Mouse (Mus musculus): Measurements from ENCODE around the gene Sec22b. TPM values are rescaled to one million over a fixed set of nuclear protein-coding genes. Genes with fewer than 3 reads are reported as not detected.

The Sec22b gene
- total RNA-seq, 1 experiment from 2014 or later = 56.4 TPM

DNA sequence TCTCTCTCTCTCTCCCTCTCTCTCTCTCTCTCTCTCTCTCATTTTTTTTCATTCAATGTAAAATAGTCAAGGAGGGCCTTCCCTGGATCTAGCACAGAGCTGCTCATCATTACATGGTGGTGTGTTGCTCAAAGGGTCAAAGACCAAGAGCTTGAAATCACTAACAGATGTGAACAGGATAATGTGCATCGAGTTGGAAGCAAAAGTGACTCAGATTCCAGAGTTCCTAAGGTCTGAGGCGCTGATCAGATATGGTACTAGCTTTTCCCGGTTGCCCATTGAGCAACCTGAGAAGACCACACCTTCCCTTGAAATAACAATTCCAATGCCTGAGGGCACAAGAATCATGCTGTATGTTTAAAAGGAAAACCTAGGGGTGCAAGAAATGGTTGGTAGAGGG is 2.6 kb upstream of the Sec22b start:
- no peak for ATAC-seq (replicated peaks; ENCODE audit: low read depth, poor library complexity, severe bottlenecking)

DNA sequence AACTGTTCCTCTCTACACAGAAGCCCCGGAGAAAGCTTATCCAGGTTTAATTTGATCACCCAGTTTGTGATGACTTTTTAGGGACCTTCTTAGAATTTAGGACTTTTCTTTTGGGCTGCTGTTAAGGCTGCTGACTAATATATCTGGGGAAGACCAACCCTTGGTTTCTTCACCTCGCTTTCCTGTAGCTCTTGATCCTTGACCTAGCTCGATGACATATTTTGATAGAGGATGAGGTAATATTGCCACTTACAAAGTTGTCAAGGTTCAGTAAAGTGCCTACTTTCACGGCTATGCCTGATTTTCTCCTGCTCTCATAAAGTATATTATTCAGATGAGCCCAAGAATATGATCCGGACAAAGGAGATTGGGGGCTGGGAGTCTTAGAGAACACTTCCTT is 596 bp downstream of the Sec22b start:
- no peak for ATAC-seq (replicated peaks; ENCODE audit: low read depth, poor library complexity, severe bottlenecking)

DNA sequence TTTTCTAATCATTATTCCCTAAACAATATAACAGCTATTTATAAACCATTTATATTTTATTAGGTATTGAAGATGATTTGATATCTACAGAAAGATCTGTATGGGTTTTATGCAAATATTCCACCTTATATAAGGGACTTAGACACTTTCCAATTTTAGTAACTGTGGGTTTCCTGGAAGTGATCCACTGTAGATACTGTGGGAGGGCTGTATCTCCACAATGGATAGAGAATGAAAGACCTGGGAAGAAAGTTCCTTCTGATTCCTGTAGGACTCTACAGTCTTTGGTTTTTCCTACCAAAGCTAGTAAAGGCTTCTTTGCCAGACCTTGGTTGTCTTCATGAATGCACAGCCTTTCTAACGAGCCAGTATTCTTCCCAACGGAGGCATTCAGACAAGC is 8.7 kb downstream of the Sec22b start:
- no peak for ATAC-seq (replicated peaks; ENCODE audit: low read depth, poor library complexity, severe bottlenecking)

DNA sequence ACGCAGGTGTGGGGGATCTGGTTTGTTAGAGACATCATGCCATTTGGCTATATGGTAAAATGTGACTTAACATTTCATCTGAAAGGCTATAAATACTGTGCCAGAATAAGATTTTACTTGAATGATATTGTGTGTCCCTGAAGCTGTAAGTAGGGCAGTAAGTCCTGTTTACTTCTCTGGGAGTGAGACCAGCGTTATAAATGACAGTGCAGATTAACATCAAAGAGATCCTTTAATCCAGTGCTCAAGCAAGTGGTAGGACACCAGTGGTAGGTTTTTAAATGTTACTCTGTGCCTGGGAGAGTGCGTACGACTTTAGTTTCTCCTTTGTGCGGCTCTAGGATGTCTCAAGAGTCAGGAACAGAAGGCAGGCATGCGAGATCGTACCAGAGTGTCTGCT is 10.1 kb downstream of the Sec22b start:
- no peak for ATAC-seq (replicated peaks; ENCODE audit: low read depth, poor library complexity, severe bottlenecking)

DNA sequence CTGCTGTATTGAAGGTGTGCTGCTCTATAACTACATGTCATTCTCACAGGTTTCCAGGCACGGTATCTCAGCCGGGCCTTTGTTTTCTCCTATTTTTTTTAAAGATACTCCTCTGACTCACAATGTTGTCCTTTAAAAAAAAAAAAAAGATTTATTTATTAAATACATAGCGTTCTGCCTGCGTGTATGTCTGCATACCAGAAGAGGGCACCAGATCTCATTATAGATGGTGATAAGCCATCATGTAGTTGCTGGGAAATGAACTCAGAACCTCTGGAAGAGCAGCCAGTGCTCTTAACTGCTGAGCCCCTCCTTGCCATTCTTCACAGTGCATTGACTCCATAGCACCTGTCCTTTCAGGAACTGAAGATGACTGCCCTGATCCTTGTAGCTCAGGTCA is 14.1 kb downstream of the Sec22b start:
- peak; percentile 50; the same call in 1 of the 2 replicates for ATAC-seq (replicated peaks; ENCODE audit: low read depth, poor library complexity, severe bottlenecking)

DNA sequence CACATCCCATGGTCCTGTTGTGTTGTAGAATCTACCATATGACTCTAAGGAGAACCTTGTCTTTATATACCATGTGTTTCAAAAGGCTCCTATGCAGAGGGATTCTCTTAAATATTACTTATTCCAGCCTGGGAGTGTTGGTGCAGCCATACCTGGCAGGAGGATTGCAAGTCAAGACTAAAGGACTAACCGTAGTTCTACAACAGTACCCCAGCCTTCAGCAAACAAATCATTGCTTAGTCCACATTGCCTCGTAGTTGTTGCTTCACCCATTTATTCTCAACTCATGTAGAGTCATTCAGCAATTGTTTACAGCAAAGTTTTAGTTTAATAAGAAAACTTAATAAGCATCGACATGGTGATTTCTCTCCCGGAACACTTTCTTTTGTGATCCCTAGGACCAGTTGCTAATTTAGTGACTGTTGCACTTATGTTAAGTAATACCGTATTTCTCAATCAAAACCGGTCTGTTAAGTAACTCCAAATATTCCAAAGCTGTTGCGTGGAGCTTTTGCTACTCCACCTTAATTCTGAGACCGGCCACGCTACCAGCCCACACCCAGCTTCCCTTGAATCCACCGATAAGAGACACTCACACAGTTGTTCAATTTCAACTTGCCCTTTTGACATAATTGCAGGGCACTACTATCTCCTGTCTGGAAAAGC is 18.0 kb downstream of the Sec22b start:
- no peak for ATAC-seq (replicated peaks; ENCODE audit: low read depth, poor library complexity, severe bottlenecking)

DNA sequence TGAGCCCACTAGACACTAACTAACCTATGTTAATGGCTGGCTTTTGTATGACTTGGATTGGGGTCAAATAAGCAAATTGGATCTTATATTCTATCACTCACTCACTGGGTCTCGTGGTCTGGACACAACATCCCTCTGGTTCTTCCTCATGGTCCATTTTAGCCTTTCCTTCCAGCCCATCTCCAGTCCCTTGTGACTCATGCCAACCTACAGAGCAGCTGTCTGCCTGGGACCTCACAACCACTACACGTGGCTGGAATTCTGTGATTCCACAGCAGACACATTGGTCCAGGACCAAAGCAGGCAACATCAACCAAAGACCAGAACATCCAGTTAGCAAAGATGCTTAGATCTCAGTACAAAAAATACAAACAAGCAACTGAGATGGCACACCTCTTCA is 24.3 kb downstream of the Sec22b start:
- ATAC-seq (replicated peaks; ENCODE audit: low read depth, poor library complexity, severe bottlenecking) = no peak

DNA sequence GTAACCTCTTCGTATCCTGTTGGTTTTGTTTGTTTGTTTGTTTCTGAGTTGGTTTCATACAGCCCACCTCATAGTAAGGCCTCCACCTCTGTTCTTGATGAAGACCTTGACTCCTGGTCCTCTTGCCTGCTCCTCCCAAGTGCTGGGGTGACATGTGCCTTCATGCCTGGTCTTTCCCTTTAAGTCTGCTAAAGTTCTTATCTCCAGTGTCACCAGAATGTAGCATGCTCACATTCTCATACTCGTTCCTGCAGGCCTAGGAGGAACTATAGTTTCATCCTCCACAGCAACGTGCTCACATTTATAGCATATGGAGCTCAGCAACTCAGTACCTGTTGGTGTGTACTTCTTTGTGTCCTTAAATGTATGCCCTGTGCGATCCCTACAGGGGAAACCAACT is 26.3 kb downstream of the Sec22b start:
- ATAC-seq (replicated peaks; ENCODE audit: low read depth, poor library complexity, severe bottlenecking) = no peak

DNA sequence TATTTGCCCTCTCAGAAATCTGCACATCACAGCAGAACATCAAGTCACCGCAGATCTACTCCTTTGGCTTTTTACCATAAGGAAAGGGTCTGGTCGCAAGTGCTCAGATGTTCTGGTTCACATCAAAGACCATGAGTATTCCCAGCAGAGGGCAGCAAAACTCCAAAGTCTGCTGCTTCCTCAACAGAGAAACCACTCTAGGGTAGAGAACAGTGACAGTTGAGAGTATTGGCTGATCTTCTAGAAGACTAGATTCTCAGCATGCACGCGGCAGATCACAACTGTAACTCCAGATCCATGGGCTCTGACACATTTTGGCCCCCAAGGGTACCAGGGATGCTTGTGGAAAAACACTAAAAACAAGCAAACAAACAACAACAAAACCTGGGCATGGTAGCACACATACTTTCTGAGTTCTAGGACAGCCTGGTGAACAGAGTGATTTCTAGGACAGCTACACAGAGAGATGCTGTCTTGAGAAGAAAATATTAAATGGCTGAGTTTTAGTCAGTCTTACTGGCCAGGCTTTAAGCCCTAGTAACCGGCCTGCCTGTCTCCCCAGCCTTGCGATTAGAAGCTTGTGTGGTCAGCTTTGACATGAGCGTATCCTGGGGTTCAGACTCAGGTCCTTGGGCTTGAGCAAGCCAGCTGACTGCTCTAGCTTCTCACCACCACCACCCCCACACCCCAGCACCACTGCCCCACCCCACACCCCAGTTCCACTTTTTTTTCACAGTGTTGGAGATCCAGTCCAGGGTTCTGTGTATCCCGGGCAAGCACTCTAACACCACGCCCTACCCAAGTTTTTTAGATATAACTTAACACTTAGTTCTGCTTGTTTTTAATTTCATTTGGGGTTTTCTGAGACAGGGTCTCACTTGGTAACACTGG is 28.2 kb downstream of the Sec22b start:
- ATAC-seq (replicated peaks; ENCODE audit: low read depth, poor library complexity, severe bottlenecking) = peak; percentile 27

DNA sequence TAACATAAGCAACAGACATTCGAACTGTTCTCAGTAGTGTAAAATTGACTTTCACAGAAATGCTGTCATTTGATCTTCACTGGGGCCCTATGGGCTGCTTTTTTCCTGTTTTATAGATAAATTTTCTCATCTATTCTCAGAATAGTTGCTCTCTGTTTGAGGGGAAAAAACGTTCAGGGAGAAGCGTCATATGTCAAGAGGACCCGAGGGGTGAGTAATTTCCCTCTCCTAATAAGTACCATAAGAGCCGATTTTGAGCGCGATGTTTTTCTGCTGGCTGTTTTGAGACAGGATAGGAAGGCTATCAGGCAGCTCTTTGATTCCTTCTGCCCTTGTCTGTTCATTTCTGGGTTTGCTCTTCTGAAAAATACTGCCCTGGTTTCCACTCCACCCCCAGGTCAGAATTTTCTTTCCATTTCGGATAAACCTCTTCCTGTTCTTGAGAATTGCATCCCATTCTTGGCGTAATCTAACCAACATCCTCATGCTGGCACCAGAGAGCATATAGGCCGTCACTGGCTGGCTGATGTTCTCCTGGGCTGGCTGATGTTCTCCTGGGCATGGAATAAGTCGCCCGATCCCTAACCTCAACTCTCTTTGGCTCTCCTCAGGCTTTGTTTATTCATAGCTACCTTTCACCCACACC is 29.3 kb downstream of the Sec22b start:
- ATAC-seq (replicated peaks; ENCODE audit: low read depth, poor library complexity, severe bottlenecking) = no peak; the same call in 1 of the 2 replicates

DNA sequence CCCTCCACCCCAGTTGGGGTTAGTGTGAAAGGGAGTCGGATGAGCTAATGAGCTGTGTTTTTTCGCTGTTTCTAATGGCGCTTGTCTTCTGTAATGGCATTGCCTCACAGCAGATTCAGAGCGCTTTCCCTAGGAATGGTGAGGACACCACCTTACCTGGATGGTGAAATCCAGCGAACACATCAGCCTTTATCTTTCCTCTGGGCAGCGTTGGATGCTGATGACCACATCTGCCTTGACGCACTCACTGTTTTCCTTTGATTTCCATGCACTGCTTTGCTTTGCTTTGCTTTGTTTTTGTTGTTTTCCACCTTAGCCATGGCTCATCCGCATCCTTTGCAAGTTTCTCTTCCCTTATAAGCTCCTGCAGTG is 29.8 kb downstream of the Sec22b start:
- ATAC-seq (replicated peaks; ENCODE audit: low read depth, poor library complexity, severe bottlenecking) = no peak

DNA sequence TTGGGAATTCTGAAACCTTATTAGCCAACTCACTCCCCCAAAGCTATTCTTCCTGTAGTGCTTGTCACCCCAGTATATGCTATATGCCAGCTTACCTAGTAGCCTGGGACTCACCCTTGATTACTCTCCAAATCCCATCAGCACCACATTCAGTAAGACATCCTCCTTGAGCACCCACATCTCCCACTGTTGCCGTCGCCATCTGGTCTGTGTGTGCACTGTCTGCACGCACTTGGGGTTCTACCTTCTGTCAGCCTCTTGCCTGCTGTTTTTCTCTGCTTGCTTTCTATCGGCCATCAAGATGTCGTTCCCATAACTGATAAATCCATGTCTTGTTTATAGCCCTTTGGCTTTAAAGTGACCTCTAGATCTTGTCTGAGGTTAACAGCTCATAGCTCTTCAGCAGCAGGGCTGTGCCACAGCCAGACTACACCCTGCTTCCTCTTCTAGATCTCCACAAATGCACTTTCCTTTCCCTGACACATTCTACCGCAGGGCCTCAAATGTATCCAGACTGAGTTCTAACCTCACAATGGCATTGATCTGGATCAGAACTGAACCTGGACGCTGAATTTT is 30.4 kb downstream of the Sec22b start:
- ATAC-seq (replicated peaks; ENCODE audit: low read depth, poor library complexity, severe bottlenecking) = peak; percentile 37

DNA sequence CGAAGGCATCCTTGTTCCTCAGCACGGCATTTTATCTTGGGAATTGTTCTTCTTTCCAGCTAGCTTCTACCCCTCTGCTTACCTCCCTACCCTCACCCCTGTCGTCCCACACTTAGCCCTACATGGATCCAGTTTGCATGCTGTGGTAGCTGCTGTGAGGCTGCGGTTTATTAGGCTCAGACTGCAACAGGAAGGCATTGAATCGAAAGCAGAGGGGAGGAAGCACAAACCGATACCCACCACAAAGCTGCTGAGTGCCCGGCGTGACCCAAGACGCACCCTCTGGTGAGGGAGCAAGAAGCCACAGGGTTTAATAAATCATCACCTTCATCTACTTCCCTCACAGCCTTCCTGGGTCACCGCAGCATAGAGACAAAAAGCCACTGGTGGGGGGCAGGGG is 31.1 kb downstream of the Sec22b start:
- ATAC-seq (replicated peaks; ENCODE audit: low read depth, poor library complexity, severe bottlenecking) = peak; percentile 71

DNA sequence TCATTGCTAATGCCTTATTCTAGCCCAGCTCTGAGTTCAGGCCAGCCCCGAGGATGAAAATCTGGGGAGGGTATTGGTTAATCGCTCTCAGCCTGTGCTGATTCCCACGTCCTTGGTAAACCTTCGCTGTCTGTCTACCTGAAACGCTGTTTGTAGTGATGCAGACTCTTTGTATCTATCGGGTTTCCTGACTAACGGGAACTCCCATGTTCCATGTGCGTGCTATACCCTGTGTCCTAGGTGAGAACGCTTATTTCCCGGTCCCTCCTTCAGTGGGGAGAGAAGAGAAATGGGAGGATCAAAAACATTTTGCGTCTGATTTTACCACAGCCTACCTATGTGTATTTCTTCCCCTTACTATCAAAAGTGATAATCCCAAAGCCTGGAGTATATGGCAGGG is 31.8 kb downstream of the Sec22b start:
- no peak for ATAC-seq (replicated peaks; ENCODE audit: low read depth, poor library complexity, severe bottlenecking)

DNA sequence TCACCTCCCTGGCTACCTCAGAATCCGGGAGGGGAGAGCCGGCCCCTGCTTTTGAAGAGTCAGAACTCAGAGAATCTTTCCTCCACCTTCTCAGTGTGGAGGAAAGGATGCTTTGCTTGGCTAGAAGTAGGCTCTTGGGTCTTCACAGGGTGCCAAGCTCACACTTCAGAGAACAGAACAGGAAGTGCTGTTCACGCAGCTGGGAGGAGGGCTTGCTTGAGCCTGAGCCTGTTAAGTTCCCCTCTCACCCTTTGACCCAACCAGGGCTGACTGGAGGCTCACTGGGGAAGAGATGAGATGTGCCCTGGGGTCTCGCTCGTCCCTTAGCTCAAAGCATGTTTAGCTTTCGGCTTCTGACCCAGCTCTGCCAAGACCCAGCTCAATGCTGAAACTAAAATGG is 32.3 kb downstream of the Sec22b start:
- 0 out of 2 replicates have a peak, but pooled peaks have one; percentile 10 for ATAC-seq (replicated peaks; ENCODE audit: low read depth, poor library complexity, severe bottlenecking)

DNA sequence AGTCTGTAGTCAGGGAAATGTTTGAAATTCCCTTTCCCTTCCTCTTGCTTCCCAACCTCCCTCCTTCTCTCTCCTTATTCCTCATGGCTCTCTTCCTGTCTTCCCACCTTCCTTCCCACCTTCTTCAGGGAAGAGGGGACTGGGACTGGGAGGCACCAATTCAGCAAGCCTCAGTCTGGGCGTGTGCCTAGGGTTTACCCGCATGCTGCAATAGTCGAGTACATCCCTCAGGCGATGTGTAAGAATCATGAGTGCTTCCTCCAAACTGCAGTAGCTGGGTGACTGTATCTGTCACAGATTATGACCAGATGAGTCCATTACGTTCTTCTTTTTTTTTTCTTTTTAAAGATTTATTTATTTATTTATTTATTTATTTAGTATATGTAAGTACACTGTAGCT is 32.8 kb downstream of the Sec22b start:
- ATAC-seq (replicated peaks; ENCODE audit: low read depth, poor library complexity, severe bottlenecking) = no peak

DNA sequence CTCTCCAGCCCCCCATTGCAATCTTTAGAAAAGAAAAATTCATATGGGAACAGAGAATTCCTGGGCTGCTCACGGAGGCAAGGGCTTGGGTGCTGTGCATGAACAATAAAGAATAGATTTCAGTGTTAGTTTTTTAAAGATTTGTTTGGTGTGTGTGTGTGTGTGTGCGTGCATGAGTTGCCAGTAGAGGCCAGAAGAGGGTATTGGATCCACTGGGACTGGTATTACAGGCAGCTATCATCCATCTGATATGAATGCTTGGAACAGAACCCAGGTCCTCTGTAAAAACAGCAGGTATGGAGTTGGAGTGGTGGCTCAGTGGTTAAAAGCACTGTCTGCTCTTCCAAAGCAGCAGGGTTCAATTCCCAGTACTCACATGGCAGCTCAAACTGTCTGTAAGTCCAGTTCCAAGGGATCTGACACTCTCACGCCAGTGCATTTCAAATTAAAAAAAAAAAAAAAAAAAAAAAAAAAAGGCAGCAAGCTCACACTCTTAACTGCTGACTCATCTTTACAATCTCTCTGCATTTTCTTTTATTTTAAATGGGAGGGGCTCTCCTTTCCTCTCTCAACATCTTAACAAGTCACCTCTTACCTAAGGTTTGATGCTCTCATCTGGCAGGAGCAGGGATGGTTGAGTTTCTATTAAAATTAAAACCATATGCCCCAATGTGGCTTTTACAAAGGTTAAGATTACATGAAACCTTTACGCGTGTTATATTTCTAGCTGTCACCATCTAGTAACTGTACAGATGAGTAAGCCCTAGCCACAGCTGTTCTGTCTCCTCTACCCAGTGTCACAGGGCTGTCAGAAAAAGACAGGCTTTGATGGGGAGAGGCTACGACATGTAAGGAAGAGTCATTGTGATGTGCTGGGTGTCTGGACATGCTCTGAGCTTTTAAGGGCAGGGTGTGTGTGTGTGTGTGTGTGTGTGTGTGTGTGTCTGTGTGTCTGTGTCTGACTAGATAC is 33.6 kb downstream of the Sec22b start:
- ATAC-seq (replicated peaks; ENCODE audit: low read depth, poor library complexity, severe bottlenecking) = no peak

DNA sequence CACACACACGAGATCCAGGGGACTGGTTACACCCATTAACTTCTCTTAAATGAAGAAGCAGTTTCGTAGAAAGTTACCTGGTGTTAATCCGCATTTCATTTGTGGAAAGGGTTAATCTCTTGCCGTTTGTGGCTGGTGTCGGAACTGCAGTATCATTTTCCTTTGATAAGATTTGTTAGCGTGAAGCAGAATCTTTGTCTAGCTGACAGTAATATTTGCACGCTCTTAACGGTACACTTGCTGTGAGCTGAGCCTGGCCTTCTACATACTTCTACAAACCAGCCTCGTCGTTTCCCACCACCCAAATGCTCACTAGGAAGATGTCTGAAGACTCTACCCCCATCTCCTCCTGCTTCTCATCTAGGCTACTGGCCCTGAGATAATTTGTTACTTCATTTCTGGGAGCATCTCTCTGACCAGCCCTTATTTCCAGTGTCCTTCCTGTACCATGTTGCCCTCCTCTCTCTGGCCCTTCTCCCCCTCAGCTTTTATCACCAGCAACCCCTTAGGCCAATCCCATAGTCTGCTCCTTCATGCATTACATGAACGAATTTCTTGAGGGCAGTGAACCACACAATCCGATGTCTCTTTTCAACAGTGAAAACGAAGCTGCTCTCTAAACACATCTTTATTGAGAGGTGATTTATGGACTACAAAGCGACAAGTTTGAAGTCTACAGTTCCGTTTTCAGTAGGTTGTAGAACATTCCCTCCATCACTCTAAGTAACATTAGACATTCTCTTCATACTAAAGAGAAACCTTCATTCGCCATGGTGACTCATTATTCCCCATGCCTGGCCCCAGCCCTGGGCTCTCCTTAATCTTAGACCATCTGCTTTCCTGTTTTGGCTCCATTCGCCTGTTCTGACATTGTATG is 36.3 kb downstream of the Sec22b start:
- peak; percentile 19 for ATAC-seq (replicated peaks; ENCODE audit: low read depth, poor library complexity, severe bottlenecking)

DNA sequence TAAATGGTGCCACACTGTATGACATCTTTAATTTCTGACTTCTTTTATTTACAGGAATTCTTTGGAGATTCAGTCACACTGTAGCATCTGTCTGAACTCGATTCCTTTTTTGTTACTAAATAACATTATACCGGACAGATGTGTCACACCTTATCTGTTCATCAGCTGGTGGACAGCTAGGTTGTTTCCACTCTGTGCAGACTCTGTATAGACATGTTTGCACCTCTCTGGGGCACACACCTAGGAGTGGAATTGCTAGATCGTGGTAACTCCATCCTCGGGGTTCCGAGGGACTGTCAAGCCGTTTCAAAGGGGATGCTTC is 36.9 kb downstream of the Sec22b start:
- ATAC-seq (replicated peaks; ENCODE audit: low read depth, poor library complexity, severe bottlenecking) = no peak

All from common myeloid progenitor, adult 5-6 weeks (primary cell).